Mouse (Mus musculus): ENCODE data around the gene Adamts2. TPM values are rescaled to one million over a fixed set of nuclear protein-coding genes. Genes with fewer than 3 reads are reported as not detected.

The Adamts2 gene
- polyA plus RNA-seq, 1 experiment: 0.73 TPM

- H3K9ac ChIP-seq (ENCODE audit: low read depth, poor library complexity, severe bottlenecking): no peak overlapping the region
- H3K4me3 ChIP-seq (ENCODE audit: low read depth, low read length): no peak overlapping the region
- H3K27me3 ChIP-seq (ENCODE audit: control insufficient read depth, insufficient read depth, low read length, poor library complexity, severe bottlenecking): peaks cover 17% of the 10 kb centered on the region
- H3K27ac ChIP-seq (ENCODE audit: insufficient read depth, low read length): no peak overlapping the region
- TF ChIP-seq CTCF (IDR thresholded peaks at IDR 0.05; ENCODE audit: low read depth, low read length): peak; percentile 22
- no peak for TF ChIP-seq POLR2A (IDR thresholded peaks at IDR 0.05; ENCODE audit: insufficient read depth, low read length)
- no peak for TF ChIP-seq EP300 (IDR thresholded peaks at IDR 0.05; ENCODE audit: insufficient read depth, low read depth, low read length)
- H3K9me3 ChIP-seq (replicated peaks; ENCODE audit: control insufficient read depth, insufficient read depth, low read length, poor library complexity, severe bottlenecking): no peaks in the 10 kb centered on the region
- H3K4me1 ChIP-seq (ENCODE audit: control insufficient read depth, insufficient read depth, low read length): no peaks in the 10 kb centered on the region
- H3K36me3 ChIP-seq (ENCODE audit: control insufficient read depth, insufficient read depth, low read length, poor library complexity, severe bottlenecking): no peaks in the 10 kb centered on the region
Observed at GRCm38 (mm10) chr11:50599156-50599555, 2.7 kb upstream of the Adamts2 start.

GRCm38 (mm10) chr11:50602356-50603081 lies 635 bp downstream of the Adamts2 start:
- Histone ChIP-seq H3K4me3 (ENCODE audit: low read depth, low read length) (peak overlapping the region; percentile 78), H3K36me3 (ENCODE audit: control insufficient read depth, insufficient read depth, low read length, poor library complexity, severe bottlenecking) (no peaks in the 10 kb centered on the region), H3K27me3 (ENCODE audit: control insufficient read depth, insufficient read depth, low read length, poor library complexity, severe bottlenecking) (peaks cover 15% of the 10 kb centered on the region), H3K4me1 (ENCODE audit: control insufficient read depth, insufficient read depth, low read length) (no peaks in the 10 kb centered on the region), H3K9me3 (replicated peaks; ENCODE audit: control insufficient read depth, insufficient read depth, low read length, poor library complexity, severe bottlenecking) (no peaks in the 10 kb centered on the region), H3K27ac (ENCODE audit: insufficient read depth, low read length) (no peak overlapping the region), H3K9ac (ENCODE audit: low read depth, poor library complexity, severe bottlenecking) (peak overlapping the region; percentile 80)
- no peak for TF ChIP-seq EP300 (IDR thresholded peaks at IDR 0.05; ENCODE audit: insufficient read depth, low read depth, low read length)
- TF ChIP-seq CTCF (IDR thresholded peaks at IDR 0.05; ENCODE audit: low read depth, low read length): no peak
- TF ChIP-seq POLR2A (IDR thresholded peaks at IDR 0.05; ENCODE audit: insufficient read depth, low read length): no peak

GRCm38 (mm10) chr11:50603082-50603910 lies 1.4 kb downstream of the Adamts2 start:
- peak overlapping the region; percentile 78 for H3K4me3 ChIP-seq (ENCODE audit: low read depth, low read length)
- TF ChIP-seq EP300 (IDR thresholded peaks at IDR 0.05; ENCODE audit: insufficient read depth, low read depth, low read length) (no peak), CTCF (IDR thresholded peaks at IDR 0.05; ENCODE audit: low read depth, low read length) (peak; percentile 13)

GRCm38 (mm10) chr11:50604371-50604770 lies 2.5 kb downstream of the Adamts2 start:
- H3K27me3 ChIP-seq (ENCODE audit: control insufficient read depth, insufficient read depth, low read length, poor library complexity, severe bottlenecking): peaks cover 15% of the 10 kb centered on the region
- no peak for TF ChIP-seq CTCF (IDR thresholded peaks at IDR 0.05; ENCODE audit: low read depth, low read length)
- no peak for TF ChIP-seq POLR2A (IDR thresholded peaks at IDR 0.05; ENCODE audit: insufficient read depth, low read length)
- no peak for TF ChIP-seq EP300 (IDR thresholded peaks at IDR 0.05; ENCODE audit: insufficient read depth, low read depth, low read length)

More at GRCm38 (mm10) chr11:50603082-50603910, 1.4 kb downstream of the Adamts2 start:
- Histone ChIP-seq H3K27me3 (ENCODE audit: control insufficient read depth, insufficient read depth, low read length, poor library complexity, severe bottlenecking) (peaks cover 15% of the 10 kb centered on the region), H3K9ac (ENCODE audit: low read depth, poor library complexity, severe bottlenecking) (peak overlapping the region; percentile 80), H3K4me1 (ENCODE audit: control insufficient read depth, insufficient read depth, low read length) (no peaks in the 10 kb centered on the region), H3K27ac (ENCODE audit: insufficient read depth, low read length) (no peak overlapping the region), H3K36me3 (ENCODE audit: control insufficient read depth, insufficient read depth, low read length, poor library complexity, severe bottlenecking) (no peaks in the 10 kb centered on the region), H3K9me3 (replicated peaks; ENCODE audit: control insufficient read depth, insufficient read depth, low read length, poor library complexity, severe bottlenecking) (no peaks in the 10 kb centered on the region)

GRCm38 (mm10) chr11:50611181-50611580 lies 9.3 kb downstream of the Adamts2 start:
- H3K9ac ChIP-seq (ENCODE audit: low read depth, poor library complexity, severe bottlenecking): no peak overlapping the region
- H3K4me3 ChIP-seq (ENCODE audit: low read depth, low read length): no peak overlapping the region
- no peak overlapping the region for H3K27ac ChIP-seq (ENCODE audit: insufficient read depth, low read length)
- no peaks in the 10 kb centered on the region for H3K27me3 ChIP-seq (ENCODE audit: control insufficient read depth, insufficient read depth, low read length, poor library complexity, severe bottlenecking)
- no peaks in the 10 kb centered on the region for H3K4me1 ChIP-seq (ENCODE audit: control insufficient read depth, insufficient read depth, low read length)
- no peak for TF ChIP-seq EP300 (IDR thresholded peaks at IDR 0.05; ENCODE audit: insufficient read depth, low read depth, low read length)
- TF ChIP-seq CTCF (IDR thresholded peaks at IDR 0.05; ENCODE audit: low read depth, low read length): no peak
- TF ChIP-seq POLR2A (IDR thresholded peaks at IDR 0.05; ENCODE audit: insufficient read depth, low read length): no peak
- no peaks in the 10 kb centered on the region for H3K36me3 ChIP-seq (ENCODE audit: control insufficient read depth, insufficient read depth, low read length, poor library complexity, severe bottlenecking)
- no peaks in the 10 kb centered on the region for H3K9me3 ChIP-seq (replicated peaks; ENCODE audit: control insufficient read depth, insufficient read depth, low read length, poor library complexity, severe bottlenecking)

More at GRCm38 (mm10) chr11:50604371-50604770, 2.5 kb downstream of the Adamts2 start:
- Histone ChIP-seq H3K27ac (ENCODE audit: insufficient read depth, low read length) (no peak overlapping the region), H3K4me1 (ENCODE audit: control insufficient read depth, insufficient read depth, low read length) (no peaks in the 10 kb centered on the region), H3K4me3 (ENCODE audit: low read depth, low read length) (no peak overlapping the region), H3K9ac (ENCODE audit: low read depth, poor library complexity, severe bottlenecking) (no peak overlapping the region), H3K36me3 (ENCODE audit: control insufficient read depth, insufficient read depth, low read length, poor library complexity, severe bottlenecking) (no peaks in the 10 kb centered on the region), H3K9me3 (replicated peaks; ENCODE audit: control insufficient read depth, insufficient read depth, low read length, poor library complexity, severe bottlenecking) (no peaks in the 10 kb centered on the region)
